Comparison of ENCODE assay signal across 34 mouse cellular contexts in genomic region chr12:104485161-104485560, GRCm38 (mm10). TPM values are rescaled to one million over a fixed set of nuclear protein-coding genes. Genes with fewer than 3 reads are reported as not detected.
"Had no signal": no experiment of that assay in that cellular context is flagged by ENCODE, and none has a peak within 500 bp of the region (broad histone marks: within the 10 kb centered on the region; RNA-seq: fewer than 3 reads in every experiment).

No protein-coding gene starts in this region.

- H3K4me3 ChIP-seq: embryonic facial prominence, embryonic 10.5 days; embryonic facial prominence, embryonic 12.5 days; embryonic facial prominence, embryonic 13.5 days; embryonic facial prominence, embryonic 15.5 days; erythroblast, embryonic 14.5 days; forebrain, embryonic 10.5 days; forebrain, embryonic 12.5 days; forebrain, embryonic 15.5 days; gastrocnemius, adult 2 months; heart, adult 2 months; heart, embryonic 10.5 days had no signal

- H3K9ac ChIP-seq: embryonic facial prominence, embryonic 12.5 days; embryonic facial prominence, embryonic 13.5 days; embryonic facial prominence, embryonic 15.5 days; forebrain, embryonic 12.5 days; forebrain, embryonic 15.5 days; forebrain, postnatal 0 days had no signal

- H3K9me3 ChIP-seq: embryonic facial prominence, embryonic 10.5 days; embryonic facial prominence, embryonic 12.5 days; embryonic facial prominence, embryonic 13.5 days; embryonic facial prominence, embryonic 15.5 days; forebrain, embryonic 10.5 days; forebrain, embryonic 15.5 days; heart, embryonic 10.5 days had no signal

- H3K4me2 ChIP-seq: embryonic facial prominence, embryonic 12.5 days; embryonic facial prominence, embryonic 13.5 days; embryonic facial prominence, embryonic 15.5 days; forebrain, embryonic 12.5 days; forebrain, embryonic 15.5 days; heart, embryonic 11.5 days had no signal

- H3K27ac ChIP-seq: embryonic facial prominence, embryonic 10.5 days; embryonic facial prominence, embryonic 12.5 days; embryonic facial prominence, embryonic 13.5 days; embryonic facial prominence, embryonic 15.5 days; forebrain, embryonic 10.5 days; forebrain, embryonic 12.5 days; forebrain, embryonic 15.5 days; gastrocnemius, adult 2 months; heart, adult 2 months; heart, embryonic 10.5 days had no signal

- ATAC-seq: forebrain, embryonic 14.5 days; forebrain, embryonic 15.5 days; forebrain, embryonic 16.5 days; forebrain, postnatal 0 days had no signal

- H3K4me1 ChIP-seq: embryonic facial prominence, embryonic 15.5 days; forebrain, embryonic 12.5 days; forebrain, embryonic 15.5 days had no signal

- DNase-seq: cerebellum, adult 9-11 months; cerebellum, postnatal 10 days; cerebellum, postnatal 14 days; cerebellum, postnatal 25 days; cerebellum, postnatal 36 days; embryo, embryonic 11 days; forebrain, postnatal 0 days; gastrocnemius, adult 2 months; gastrocnemius, postnatal 10 days; gastrocnemius, postnatal 14 days; gastrocnemius, postnatal 25 days; gastrocnemius, postnatal 36 days; heart, adult 11 months; heart, adult 18-20 months; heart, adult 2 months had no signal

- H3K36me3 ChIP-seq: embryonic facial prominence, embryonic 10.5 days; embryonic facial prominence, embryonic 12.5 days; embryonic facial prominence, embryonic 13.5 days; embryonic facial prominence, embryonic 15.5 days; forebrain, embryonic 10.5 days; forebrain, embryonic 12.5 days; forebrain, embryonic 15.5 days; heart, embryonic 10.5 days had no signal

RNA-seq across cellular contexts. Expression of gene Gsc, which starts 12.0 kb away (rescaled TPM):
- total RNA-seq: common myeloid progenitor, adult 5-6 weeks; gastrocnemius, adult 18-20 months; gastrocnemius, adult 8-10 months; gastrocnemius, postnatal 36 days; granulocyte monocyte progenitor cell, adult 5-6 weeks; heart, adult 18-20 months; heart, adult 2 months; heart, adult 8-10 months had no signal
- polyA plus RNA-seq: cortical plate, adult 2 months; erythroblast, embryonic 14.5 days; forebrain, embryonic 16.5 days; forebrain, postnatal 0 days; frontal cortex, adult 2 months had no signal
